Mouse (Mus musculus): ENCODE measurements around the gene Ggt5.

Gene Ggt5

DNA sequence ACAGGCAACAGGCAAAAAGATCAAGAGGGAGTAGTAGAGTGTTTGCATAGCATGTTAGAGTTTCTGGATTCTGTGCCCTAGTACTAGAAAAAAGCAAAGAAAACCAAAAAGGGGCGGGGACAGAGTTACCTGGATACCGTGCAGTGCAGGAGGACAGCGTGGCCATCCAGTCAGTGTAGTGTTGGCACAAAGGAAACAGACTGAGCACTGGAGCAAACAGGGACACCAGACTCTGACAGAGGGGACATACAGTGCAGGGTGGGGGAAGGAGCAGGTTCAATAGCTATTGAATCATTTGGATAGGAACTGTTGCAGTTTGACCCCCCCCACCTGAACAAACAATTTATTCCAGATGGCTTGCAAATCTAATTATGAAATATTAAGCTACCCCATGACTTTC lies 37.9 kb downstream of the Ggt5 start:
- DNase-seq (ENCODE audit: low spot score) = no peak

DNA sequence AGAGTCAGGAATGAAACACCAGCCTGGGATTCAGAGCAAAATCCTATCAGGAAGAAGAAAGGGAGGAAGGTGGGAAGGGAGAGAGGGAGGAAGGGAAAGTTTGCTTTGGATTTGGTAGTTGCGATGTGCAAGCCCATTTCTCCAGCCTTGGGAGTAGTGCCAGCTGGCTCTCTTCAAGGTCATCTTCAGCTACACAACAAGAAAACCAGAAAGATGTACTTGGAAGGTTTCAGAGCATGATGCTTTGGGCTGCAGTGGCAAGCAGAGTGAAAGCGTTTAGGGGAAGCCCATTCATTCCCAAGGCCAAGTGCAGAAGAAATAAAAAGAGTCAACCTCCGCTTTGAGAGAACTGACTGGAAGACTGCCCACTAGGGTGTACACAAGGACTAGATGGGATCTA lies 38.4 kb downstream of the Ggt5 start:
- DNase-seq (ENCODE audit: low spot score) = no peak

DNA sequence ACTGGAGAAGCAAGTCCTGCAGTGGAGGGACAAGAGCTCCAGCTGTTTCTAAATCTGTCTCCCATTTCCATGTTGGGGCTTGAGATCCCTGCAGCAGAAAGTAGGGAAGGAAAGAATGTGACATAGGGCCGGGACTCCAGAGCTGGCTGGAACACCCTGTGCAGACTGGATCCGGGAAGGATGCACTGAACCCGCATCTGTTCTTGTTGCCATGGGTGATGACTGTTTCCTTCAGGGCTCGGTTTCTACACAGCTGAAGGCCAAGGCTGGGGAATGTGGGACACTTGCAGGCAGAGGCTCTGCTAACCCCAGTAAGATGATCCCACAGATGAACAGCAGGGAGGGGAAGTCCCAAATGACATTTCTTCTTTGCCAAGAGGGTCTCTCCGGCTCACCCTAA lies 43.5 kb downstream of the Ggt5 start:
- no peak for DNase-seq (ENCODE audit: low spot score)

DNA sequence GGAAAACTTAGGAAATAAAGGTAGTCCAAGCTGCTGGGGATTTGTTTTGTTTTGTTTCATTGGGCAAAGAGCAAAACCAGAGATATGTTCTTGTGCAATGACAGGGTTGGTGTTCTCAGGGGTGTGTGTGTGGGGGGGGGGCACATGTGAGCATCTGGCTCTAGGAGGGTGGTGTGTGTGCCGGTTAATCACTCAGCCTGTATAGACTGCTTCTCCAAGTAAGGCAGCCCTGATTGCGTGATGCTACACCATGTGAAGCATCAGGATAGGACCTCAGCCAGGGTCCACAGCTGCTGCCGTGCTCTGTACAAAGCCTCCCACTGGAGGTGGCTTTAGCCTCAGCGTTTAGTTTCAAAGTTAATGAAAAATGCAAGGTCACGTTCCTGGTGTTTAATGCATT lies 43.9 kb downstream of the Ggt5 start:
- no peak for DNase-seq (ENCODE audit: low spot score)

DNA sequence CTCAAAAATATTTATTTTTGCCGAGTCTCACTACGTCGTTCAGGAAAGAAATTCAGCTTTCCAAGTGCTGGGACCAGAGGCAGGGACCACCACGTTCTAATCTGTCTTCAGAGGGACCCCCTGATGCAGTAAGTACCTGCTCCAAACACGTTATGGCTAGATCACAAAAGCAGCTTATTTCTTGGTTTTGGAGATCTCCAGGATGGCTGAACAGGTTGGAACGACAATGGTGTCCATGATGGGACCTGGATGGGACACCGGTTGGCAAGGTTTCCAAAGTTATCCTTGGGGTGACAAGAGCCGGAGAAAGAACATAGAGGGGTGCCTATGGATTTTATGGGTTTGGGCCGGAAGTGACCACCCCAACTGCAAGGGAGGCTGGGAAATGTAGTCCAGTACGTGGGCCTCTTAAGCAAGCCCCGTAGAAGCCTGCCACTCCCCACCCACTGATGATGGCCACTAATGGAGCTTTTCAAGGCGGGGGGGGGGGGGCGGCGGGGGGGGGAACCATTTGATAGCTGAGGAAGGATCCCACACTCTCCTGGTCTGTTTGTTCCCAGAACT lies 44.5 kb downstream of the Ggt5 start:
- DNase-seq (ENCODE audit: low spot score) = no peak

DNA sequence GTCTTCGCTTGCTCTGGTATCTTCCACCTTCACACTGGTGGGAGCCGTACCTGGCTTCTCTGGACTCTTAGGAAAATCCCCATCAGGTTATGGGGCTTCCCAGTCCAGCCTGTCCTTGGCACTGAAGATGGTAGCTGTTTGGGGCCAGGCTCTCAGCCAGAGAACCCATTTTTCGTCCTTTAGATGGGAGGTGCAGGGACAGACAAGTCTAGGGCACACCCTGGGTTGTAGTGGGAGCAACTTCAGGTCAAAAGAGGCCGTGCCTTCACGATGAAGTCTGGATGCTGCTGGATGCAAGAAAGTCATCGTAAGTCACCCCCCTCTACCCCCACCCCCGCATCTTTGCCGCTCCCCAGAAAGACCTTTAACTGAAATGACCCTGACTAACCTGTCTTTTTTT lies 45.5 kb downstream of the Ggt5 start:
- DNase-seq (ENCODE audit: low spot score) = no peak

DNA sequence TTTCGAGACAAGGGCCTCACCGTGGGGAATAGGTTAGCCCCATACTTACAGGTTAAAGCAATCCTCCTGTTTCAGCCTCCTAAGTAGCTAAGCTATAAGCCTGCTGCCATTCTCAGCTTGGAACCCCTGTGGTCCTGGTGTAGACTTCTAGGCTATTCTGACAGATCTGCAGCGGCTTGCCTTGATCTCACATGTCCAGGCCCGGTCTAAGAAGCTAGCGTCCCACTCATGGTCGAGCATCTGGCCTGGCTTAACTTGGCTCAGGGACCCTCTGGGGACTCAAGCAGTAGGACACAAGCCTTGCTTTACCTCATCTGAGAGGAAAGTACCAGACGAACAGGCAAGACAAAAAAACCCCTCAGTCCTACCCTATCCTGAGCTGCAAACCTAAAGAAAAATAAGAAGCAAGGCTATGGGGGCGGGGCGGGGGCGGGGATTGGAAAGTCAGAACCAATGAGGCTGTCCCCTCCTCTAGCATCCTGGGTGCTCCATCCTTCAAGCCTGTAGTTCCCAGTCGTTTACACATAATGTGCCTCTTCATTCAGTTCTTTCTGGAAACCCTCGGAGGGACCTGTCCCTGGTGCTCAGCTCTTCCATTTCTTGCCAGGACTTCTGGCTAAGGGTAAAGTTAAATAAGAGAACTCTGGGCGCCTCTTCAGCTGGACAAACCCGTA lies 46.0 kb downstream of the Ggt5 start:
- DNase-seq (ENCODE audit: low spot score) = no peak

DNA sequence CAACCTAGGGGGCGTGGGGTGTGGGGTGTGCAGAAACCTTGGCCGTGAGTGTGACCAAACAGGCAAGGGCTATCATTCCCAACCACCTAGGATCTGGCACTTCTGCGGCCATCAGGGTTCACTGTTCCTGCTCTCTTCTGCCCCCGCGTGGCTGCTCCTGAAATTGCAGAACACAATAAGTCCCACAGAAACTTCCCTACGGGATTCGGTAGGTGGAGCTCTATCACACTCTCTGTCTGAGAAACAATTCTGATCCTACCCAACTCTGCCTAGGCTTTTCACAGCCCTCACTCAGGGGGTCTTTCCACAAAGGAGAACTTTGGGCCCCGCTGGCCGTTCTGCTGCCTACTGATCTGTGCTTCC lies 46.5 kb downstream of the Ggt5 start:
- peak; percentile 87 for DNase-seq (ENCODE audit: low spot score)

DNA sequence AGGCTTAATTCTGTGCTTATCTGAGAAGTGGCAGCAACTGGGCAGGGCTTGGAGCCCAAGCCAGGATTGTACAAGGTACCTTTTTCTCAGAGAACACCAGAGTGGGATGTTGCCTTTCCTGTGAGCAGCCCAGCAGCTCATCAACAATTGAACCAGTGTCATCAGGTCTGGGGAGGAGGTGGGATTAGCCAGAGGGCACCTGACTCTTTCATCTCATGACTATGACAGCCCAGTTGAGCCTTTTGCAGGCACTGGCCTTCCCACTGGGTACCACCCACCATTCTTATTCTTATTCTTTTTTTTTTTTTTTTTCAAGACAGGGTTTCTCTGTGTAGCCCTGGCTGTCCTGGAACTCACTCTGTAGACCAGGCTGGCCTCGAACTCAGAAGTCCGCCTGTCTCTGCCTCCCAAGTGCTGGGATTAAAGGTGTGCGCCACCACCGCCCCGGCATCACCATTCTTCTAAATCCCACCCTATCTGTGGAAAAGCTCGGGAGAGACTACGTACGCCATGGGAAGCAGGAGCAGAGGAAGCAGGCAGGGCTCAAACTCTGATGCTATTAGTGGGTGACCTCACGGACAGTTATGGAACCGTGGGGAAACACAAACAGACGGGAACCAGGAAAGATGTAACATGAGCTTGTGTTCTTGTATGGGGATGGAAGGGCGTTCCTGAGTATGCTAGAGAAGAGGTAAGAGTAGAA lies 47.1 kb downstream of the Ggt5 start:
- no peak for DNase-seq (ENCODE audit: low spot score)

DNA sequence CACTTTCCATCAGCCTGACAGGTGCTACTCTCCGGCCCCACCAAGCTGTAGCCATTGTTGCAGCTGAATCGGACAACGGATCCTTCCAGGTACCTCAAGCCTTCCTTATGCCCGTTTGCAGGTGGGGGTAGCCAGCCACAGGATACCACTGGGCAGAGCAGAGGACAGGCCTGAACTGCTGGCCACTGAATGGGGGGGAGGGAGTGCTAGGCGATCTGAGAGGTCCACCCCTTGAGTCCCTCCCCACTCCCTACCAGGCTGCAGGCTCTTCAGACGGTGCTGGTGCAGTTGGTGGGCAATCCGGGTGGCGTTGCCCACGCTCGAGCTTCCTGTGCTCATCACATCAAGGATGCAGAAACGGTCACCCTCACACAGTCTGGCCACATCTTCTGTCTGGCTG lies 48.6 kb downstream of the Ggt5 start:
- DNase-seq (ENCODE audit: low spot score) = peak; percentile 2

DNA sequence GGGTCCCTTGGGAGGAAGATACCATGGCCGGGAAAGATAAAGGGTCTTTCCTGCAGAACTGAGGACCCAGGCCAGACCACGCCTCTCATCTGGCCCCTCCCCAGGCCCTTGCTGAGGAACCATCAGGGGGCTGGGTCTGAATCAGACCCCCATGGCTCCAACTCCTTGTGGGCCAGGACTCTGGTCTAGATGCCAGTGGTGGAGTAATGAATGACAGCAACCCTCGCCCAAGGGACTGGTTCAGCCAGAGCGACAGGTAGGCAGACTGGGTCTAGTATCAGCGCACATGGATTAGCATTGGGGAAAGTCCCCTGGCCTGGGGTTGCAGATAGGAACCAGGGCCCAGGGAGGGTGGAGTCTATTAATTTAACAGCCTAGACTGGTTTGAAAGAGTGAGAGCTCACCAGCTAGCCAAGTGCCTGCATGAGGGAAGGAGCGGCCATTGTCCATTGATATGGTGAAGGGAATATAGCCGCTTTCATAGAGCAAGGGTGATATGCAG lies 52.6 kb downstream of the Ggt5 start:
- no peak for DNase-seq (ENCODE audit: low spot score)

DNA sequence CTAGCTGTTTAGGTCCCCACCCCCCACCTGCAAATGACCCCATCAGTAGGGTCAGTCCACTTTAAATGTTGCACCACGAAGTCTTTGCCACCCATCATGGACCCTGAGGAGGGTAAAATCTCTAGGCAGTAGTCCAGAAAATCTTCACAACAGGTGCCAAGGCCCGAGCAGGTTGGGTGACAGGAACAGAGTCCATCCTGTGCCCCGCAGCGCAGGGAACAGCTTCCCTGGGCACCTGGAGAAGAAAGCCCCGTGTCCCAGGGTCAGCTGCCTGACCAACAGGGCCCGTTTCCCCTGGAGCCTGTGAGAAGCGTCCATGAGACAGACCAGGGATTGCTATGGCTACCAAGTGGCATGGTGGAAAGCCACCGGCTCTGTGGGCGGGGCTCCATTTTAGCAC lies 53.3 kb downstream of the Ggt5 start:
- DNase-seq (ENCODE audit: low spot score) = no peak

DNA sequence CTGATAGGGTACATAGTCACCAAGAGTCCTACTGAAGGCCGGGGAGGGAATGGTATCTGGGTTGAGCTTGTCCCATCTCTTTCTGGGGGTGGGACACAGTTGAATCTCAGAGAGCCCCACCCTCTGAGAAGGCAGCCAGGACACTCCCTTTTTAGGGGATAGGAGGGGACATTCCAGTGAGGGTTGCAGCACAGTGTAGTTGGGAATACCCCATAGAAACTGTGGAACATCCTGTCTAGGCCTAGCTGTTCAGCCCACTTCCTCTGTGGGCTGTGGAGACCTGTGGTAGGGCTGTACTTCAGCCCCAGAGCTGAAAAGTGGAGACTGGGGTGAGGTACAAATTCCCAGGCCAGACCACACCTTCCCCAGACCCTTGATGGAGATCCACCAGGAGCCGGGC lies 53.8 kb downstream of the Ggt5 start:
- DNase-seq (ENCODE audit: low spot score) = no peak

DNA sequence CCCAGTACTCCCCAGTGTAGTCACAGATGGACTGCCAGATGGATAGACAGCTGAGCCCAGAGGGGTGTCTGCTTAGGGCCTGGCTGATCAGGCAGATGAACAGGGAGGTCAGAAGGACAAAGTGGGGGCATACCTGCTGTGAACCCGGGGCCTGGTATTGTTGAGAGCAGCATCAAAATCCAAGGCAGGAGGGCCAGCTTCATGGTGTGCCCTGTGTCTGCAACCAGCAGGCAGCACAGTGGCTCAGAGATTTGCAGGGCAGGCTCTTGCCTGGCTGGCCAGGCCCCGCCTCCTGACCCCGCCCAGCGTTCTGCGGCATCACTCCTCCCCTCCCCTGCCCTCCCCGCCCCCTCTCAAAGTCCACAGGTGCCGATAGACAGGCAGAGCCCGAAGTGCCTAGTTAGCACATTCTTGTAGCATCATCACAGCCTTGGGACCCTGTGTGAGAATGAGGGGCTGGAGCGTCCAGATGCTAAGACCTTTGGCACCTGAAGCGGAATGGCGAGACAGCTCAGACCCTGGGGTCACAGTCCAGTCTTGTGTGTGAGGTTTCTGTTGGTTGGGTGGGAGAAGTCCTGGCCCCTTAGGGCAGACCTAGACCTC lies 54.7 kb downstream of the Ggt5 start, which contains the start of gene Susd2:
TSS of gene Susd2 (minus strand) at position 268 of the 603 bp plus-strand sequence.
- DNase-seq (ENCODE audit: low spot score) = no peak

DNA sequence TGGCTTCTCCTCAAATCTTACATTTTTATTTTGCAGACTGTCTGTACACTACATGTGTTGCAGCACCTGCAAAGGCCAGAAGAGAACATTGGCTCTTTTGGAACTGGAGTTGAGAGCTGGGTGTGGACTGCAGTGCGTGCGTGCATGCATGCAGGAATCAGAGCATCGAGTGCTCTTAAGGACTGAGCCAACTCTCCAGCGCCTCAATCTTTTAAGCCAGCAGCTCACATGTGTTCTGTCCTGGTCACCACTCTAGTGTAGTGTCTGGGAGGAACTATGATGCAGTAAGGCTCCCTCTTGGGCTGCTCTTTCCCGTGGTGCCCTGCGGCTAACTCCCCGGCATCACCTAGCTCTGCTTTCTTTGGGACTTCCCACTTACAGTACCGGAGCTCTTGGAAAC lies 56.5 kb downstream of the Ggt5 start:
- no peak for DNase-seq (ENCODE audit: low spot score)

DNA sequence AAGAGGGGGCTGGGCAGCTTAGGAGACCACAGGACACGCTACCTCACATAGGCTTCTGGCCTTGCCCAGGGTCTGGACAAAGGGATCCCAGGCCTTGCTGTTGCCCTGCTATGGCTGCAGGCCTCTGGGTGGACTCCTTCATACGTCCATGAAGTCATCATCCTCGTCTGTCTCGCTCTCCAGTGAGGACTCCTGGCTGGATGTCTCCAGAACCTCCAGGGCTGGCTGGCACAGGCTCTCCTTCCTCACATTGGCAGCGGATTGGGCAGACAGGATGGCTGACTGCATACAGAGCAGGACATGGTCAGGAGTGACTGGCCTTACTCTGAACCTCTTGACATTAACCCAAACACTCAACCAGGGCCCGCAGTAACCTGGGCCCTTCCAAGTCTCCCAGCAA lies 57.3 kb downstream of the Ggt5 start:
- no peak for DNase-seq (ENCODE audit: low spot score)

DNA sequence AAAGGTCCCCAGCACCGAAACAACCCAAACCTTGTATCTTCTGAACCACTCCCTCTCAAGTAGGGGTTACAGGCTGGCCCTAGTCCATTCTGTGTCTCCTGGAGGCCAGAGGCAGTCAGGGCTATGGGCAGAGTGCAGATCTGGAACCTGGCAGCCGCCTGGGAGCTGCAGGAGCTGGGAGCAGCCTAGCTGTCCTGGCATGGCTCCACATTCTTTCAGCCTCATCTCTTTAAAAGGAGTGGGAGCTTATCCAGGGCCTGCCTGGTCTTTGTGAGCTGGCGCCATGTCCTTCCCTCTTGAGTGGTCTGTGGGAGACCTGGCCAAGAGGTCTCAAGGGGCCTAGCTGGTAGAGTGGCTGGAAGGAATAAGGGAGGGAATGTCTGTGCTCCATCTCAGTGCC lies 58.2 kb downstream of the Ggt5 start:
- DNase-seq (ENCODE audit: low spot score) = peak; percentile 48

DNA sequence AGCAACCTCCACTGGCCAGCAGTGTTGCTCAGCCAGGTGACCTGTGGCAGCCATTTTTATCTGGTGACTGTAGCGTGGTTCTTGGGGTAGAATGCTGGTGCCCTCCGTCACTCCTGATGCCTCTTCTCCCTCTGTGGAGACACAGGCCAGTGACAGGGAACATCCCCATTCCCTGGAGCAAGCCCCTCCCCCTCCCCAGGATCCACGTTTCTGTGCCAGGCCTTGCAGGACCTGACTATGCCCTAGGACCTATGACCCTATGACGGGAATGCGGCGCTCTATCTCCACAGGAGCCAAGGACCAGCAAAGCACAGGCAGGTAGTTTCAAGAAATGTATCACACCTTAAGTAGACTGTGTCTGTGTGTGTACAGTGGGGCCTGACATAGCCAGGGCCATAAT lies 59.0 kb downstream of the Ggt5 start:
- no peak for DNase-seq (ENCODE audit: low spot score)

DNA sequence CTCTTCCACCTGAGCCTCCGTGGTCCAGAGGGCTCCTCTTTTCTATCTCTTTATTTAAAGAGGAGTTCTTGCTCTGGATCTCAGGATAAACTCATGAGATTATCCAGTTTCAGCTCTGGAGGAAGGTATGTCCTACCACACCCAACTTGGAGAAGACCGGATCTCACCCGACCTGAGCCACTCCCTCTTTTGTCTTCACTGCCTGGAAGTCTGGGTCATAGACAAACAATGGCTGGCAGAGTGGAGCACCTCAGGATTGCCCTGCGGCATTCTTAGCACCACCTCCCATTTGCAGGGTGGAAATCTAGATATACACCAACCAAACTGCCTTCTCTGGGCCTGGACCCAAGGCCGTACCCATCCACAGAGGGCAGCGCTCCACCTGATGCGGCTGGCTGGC lies 59.9 kb downstream of the Ggt5 start:
- no peak for DNase-seq (ENCODE audit: low spot score)

DNA sequence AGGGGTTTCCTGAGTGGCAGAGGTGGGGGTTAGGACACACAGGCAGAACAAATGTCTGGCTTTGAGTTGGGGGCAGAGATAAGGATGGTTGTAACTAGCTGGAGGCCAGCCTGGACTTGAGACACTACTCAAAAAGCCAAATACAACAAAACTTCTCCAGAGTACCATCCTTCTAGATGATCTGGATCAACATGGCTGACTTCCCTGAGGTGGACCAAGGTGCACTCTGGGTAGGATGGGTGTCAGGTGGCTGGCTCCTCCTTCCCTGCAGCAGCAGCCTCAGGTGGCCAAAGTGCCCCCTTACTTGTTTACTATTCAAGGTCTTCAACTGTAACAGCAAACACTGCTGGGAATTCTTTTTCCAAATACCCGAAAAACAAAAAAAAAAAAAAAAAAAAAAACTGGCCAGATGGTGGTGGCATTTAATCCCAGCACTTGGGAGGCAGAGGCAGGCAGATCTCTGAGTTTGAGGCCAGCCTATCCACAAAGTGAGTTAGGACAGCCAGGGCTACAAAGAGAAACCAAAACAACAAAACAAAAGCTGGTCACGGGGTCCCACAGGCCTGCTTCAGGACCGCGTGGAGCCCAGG lies 60.4 kb downstream of the Ggt5 start:
- DNase-seq (ENCODE audit: low spot score) = no peak

DNA sequence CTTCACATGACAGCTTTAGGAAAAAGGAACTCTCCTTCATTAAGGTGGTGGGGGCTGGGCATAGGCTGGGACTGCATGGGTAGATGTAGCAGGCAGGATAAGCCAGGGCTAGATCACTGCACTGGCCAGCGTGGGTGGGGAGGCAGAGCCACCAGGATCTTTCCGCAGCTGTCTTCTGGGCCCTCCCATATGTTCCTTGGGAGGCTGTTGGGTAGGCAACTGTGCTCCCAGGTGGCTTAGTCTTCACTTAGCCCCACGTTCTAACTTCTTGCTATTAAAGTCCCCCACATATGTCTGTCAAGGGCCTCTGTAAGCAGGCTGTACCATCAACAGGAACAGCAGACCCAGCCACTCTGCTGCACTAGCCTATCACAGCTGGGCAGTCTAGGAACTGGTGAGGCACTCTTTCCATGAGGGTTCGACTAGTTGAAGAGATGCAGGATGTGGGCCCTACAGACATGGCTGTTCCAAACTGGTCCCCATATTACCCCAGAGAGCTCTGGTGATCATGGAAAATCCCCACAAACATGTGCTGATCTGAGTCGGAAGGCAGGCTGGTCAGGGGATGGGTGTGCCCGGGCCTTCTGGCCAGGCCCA lies 61.3 kb downstream of the Ggt5 start:
- no peak for DNase-seq (ENCODE audit: low spot score)

DNA sequence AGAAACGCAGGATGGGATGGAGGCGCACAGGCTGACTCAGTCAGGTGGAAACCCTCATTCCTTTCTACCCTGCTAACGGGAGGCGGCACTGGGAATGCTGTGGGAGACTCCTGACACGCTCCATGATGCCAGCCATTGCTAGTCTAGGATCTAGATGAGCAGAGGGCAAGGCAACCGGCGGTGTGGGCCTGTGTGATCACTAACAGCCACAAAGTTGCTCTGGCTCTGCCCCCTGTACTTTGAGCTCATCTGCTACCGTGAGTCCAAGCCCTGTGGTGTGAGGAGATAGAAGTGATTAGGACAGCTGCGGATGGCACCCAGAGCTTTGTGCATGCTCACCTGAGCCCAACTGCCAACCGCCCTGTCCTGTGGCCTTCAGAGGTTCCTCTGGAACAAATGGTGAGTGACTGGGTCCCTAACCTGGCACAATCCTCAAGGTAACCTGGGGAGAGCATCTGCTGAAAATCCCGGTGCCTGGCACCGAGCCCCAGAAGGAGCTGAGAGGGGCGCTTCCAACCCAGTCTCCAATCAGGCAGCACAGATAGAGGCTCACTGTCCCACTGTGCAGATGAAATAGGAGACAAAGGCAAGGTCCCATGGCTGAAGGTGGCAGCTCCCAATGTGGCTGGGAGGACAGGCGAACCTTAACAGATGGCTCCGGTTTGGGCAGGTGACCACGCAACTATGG lies 62.4 kb downstream of the Ggt5 start:
- no peak for DNase-seq (ENCODE audit: low spot score)
